Mouse (Mus musculus) activated CD4-positive, CD25-positive, alpha-beta regulatory T cell, adult 4 months (primary cell): ENCODE measurements around the gene Ano10. TPM values are rescaled to one million over a fixed set of nuclear protein-coding genes. Genes with fewer than 3 reads are reported as not detected.

Experiments
- polyA plus RNA-seq, 2 experiments: library from polyadenylated mRNA; unstranded; fragments of 100-300 nt; shearing (Covaris generic); gene quantifications; one replicate each; pipeline ENCODE4 v1.2.1; 2017

Gene Ano10
- polyA plus RNA-seq, 2 experiments from 2014 or later, result 21.7 to 26.2 TPM

Other genes with a start within 250 kb of the Ano10 start
- 10 to 100 TPM; 23.1 to 25.9 TPM for gene Snrk, start 177.2 kb downstream of the Ano10 start, polyA plus RNA-seq
- gene Abhd5, start 57.2 kb upstream of the Ano10 start, polyA plus RNA-seq, result 10 to 100 TPM; 14.7 to 15.4 TPM